Mouse (Mus musculus): Measurements from ENCODE around the gene Gdpd3. TPM values are rescaled to one million over a fixed set of nuclear protein-coding genes. Genes with fewer than 3 reads are reported as not detected.
A peak's percentile ranks its signal among the peaks of the same experiment; 100 is the strongest.

The Gdpd3 gene
- polyA plus RNA-seq, 1 experiment from 2014 or later, result 13.9 TPM

DNA sequence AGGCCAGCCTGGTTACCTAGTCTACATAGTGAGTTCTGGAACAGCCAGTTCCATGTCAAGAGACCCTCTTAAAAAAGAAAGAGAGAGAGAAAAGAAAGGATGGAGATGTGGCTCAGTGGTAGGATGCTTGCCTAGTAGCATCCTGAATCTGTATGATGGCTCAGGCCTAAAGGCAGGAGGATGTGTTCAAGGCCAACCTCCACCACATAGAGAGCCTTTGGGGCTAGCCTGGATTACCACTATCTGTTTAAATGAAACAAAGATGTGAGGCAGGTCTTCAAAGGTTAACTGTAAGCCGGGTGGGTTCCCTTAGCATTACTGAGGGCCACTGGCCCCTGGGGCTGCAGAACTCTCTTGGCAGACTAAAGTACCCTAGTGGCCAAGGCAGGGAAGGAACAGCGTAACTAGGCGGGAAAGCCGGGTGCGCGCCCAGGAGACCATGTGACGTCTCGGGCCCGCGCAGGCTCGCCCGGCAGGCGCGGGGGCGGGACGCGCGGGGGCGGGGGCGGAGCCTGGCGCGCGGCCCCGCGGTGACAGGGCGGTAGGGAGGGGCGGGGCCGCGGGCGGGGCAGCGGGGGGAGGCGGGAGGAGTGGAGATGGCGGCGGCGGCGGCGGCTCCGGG lies 7.0 kb upstream of the Gdpd3 start, which contains the start of gene Mapk3:
TSS of gene Mapk3 (plus strand) at position 552 of the 622 bp plus-strand sequence.
- Histone ChIP-seq H3K9ac (ENCODE audit: low read depth, low read length) (peak within 1 kb of the TSS; percentile 83), H3K27ac (ENCODE audit: low read depth, low read length) (peak within 1 kb of the TSS; percentile 95), H3K4me3 (ENCODE audit: low read depth, low read length) (peak within 1 kb of the TSS; percentile 88), H3K4me2 (replicated peaks; ENCODE audit: low read depth) (peak within 1 kb of the TSS; percentile 88), H3K9me3 (ENCODE audit: control insufficient read depth) (no peaks in the 10 kb centered on the region), H3K4me1 (replicated peaks; ENCODE audit: control insufficient read depth, insufficient read depth, low read length) (peaks cover 19% of the 10 kb centered on the region), H3K27me3 (replicated peaks; ENCODE audit: control insufficient read depth, insufficient read depth, low read length) (no peaks in the 10 kb centered on the region), H3K36me3 (ENCODE audit: control insufficient read depth, insufficient read depth) (peaks cover 23% of the 10 kb centered on the region)
- 1% methylated on average over 15 of the region's 38 CpGs for WGBS
- TF ChIP-seq CTCF (IDR thresholded peaks at IDR 0.05; ENCODE audit: low read depth), result peak; percentile 83
- ATAC-seq, result peak; percentile 66

DNA sequence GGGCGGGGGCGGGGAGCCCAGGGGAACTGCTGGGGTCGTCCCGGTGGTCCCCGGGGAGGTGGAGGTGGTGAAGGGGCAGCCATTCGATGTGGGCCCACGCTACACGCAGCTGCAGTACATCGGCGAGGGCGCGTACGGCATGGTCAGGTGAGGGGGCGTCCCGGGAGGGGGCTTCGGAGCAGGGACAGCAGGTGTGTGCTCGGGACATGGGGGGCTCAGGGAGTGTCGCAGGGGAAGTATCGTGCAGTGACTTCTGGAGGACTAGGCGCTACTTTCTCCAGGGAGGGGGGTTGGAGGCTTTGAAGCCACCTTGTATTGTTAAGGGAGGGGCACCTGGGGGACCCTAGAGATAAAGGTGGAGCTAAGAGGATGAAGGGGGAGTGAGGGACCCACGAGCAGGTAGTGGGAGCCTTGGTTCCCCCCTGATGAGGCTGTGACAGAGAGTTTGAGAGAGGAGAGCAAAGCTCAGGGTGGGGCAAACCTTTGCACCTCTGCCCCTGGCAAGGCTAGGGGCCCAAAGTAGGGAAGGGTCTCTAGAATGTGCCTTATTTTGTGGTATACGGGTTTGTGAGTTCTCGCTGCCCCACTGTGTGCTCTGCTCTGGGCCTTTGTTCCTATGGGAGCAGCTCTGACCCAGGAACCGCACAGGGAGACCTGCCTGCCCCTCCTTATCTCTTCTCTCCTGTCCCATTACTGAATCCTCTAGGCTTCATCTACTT lies 6.3 kb upstream of the Gdpd3 start:
- peak overlapping the region; percentile 83 for H3K9ac ChIP-seq (ENCODE audit: low read depth, low read length)
- no peaks in the 10 kb centered on the region for H3K9me3 ChIP-seq (ENCODE audit: control insufficient read depth)
- under 1% methylated on average over 23 of the region's 24 CpGs for WGBS
- peak overlapping the region; percentile 88 for H3K4me2 ChIP-seq (replicated peaks; ENCODE audit: low read depth)
- no peak for TF ChIP-seq CTCF (IDR thresholded peaks at IDR 0.05; ENCODE audit: low read depth)
- peak overlapping the region; percentile 88 for H3K4me3 ChIP-seq (ENCODE audit: low read depth, low read length)
- peak; percentile 13; the same call in 1 of the 2 replicates for ATAC-seq
- H3K4me1 ChIP-seq (replicated peaks; ENCODE audit: control insufficient read depth, insufficient read depth, low read length), result peaks cover 14% of the 10 kb centered on the region; the same call in 1 of the 2 replicates
- peaks cover 30% of the 10 kb centered on the region for H3K36me3 ChIP-seq (ENCODE audit: control insufficient read depth, insufficient read depth)
- peak overlapping the region; percentile 95 for H3K27ac ChIP-seq (ENCODE audit: low read depth, low read length)
- no peaks in the 10 kb centered on the region for H3K27me3 ChIP-seq (replicated peaks; ENCODE audit: control insufficient read depth, insufficient read depth, low read length)

DNA sequence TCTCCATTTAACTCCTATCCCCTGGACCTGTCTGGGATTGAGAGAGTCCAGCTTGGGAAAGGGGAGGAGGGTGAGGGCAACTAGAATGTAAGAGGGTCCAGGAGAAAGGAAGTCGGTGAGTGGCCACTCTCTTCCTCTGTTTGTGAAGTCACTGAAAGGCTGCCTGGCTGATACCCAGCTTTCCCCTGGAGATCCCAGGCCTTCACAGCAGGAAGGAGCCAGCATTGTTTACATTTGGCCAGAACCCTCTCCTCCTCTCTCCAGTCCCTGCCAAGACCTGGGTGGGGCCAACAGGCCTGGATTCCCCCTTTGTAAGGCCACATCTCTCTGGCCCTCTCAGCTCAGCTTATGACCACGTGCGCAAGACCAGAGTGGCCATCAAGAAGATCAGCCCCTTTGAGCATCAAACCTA lies 5.7 kb upstream of the Gdpd3 start:
- Histone ChIP-seq H3K27ac (ENCODE audit: low read depth, low read length) (peak overlapping the region; percentile 95), H3K4me2 (replicated peaks; ENCODE audit: low read depth) (peak overlapping the region; percentile 88), H3K27me3 (replicated peaks; ENCODE audit: control insufficient read depth, insufficient read depth, low read length) (no peaks in the 10 kb centered on the region), H3K4me1 (replicated peaks; ENCODE audit: control insufficient read depth, insufficient read depth, low read length) (peaks cover 14% of the 10 kb centered on the region; the same call in 1 of the 2 replicates), H3K4me3 (ENCODE audit: low read depth, low read length) (peak overlapping the region; percentile 88), H3K36me3 (ENCODE audit: control insufficient read depth, insufficient read depth) (peaks cover 36% of the 10 kb centered on the region), H3K9me3 (ENCODE audit: control insufficient read depth) (no peaks in the 10 kb centered on the region), H3K9ac (ENCODE audit: low read depth, low read length) (peak overlapping the region; percentile 83)
- peak; percentile 36 for ATAC-seq
- no peak for TF ChIP-seq CTCF (IDR thresholded peaks at IDR 0.05; ENCODE audit: low read depth)
- WGBS, result 15% methylated on average over 3 of the region's 3 CpGs

DNA sequence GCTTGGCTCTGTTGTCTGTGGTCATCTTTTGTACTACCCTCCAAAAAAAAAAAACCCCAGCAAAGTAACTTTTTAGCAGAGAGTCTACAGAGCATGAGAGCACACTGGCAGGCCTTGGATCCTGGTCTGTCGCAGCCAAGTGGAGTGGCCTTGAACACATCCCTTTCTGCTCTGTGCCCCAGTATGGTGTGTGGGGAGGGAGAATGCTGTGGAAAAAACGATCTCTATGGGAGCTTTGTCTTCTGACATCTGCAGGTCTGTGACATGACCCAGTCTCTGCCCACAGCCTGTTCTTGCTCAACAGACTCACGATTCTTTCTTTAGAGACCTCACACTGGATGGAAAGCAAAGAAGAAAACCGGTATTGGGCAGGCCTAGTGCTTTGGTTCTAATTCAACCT lies 5.2 kb upstream of the Gdpd3 start:
- TF ChIP-seq CTCF (IDR thresholded peaks at IDR 0.05; ENCODE audit: low read depth), result no peak
- H3K36me3 ChIP-seq (ENCODE audit: control insufficient read depth, insufficient read depth), result peaks cover 41% of the 10 kb centered on the region
- H3K27me3 ChIP-seq (replicated peaks; ENCODE audit: control insufficient read depth, insufficient read depth, low read length), result no peaks in the 10 kb centered on the region
- H3K9me3 ChIP-seq (ENCODE audit: control insufficient read depth), result no peaks in the 10 kb centered on the region
- H3K4me3 ChIP-seq (ENCODE audit: low read depth, low read length), result peak overlapping the region; percentile 88
- H3K9ac ChIP-seq (ENCODE audit: low read depth, low read length), result no peak overlapping the region
- peak overlapping the region; percentile 88 for H3K4me2 ChIP-seq (replicated peaks; ENCODE audit: low read depth)
- ATAC-seq, result no peak
- peaks cover 14% of the 10 kb centered on the region; the same call in 1 of the 2 replicates for H3K4me1 ChIP-seq (replicated peaks; ENCODE audit: control insufficient read depth, insufficient read depth, low read length)
- H3K27ac ChIP-seq (ENCODE audit: low read depth, low read length), result peak overlapping the region; percentile 95
- 25% methylated on average over 4 of the region's 4 CpGs for WGBS

DNA sequence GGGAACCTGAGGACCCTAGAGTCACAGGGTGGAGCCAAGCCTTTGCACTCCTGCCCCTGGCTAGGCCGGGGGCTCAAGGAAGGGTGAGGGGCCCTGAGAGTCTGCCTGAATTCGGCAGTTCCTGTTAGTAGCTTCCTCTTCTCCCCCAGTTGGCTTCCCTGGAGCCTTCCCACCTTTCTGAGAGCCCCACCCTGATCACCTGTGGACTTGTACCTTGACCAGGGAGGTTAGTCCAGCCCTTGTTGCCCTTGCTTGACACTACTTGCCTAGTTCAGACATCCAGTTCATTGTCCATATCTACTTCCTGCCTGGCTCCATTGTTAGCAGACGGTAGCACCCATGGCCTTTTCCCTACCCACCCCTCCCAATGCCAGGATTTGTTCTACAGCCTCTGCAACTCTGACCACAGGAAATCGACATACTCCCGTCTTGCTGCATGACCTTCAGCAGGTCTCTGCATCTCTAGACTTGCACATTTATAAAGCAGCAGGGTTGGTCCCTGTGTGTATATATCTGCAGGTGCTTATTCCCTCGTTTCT lies 4.5 kb upstream of the Gdpd3 start:
- TF ChIP-seq CTCF (IDR thresholded peaks at IDR 0.05; ENCODE audit: low read depth), result no peak
- Histone ChIP-seq H3K27ac (ENCODE audit: low read depth, low read length) (peak overlapping the region; percentile 95), H3K4me1 (replicated peaks; ENCODE audit: control insufficient read depth, insufficient read depth, low read length) (peaks cover 14% of the 10 kb centered on the region; the same call in 1 of the 2 replicates), H3K27me3 (replicated peaks; ENCODE audit: control insufficient read depth, insufficient read depth, low read length) (no peaks in the 10 kb centered on the region), H3K4me2 (replicated peaks; ENCODE audit: low read depth) (peak overlapping the region; percentile 88), H3K4me3 (ENCODE audit: low read depth, low read length) (no peak overlapping the region), H3K36me3 (ENCODE audit: control insufficient read depth, insufficient read depth) (peaks cover 48% of the 10 kb centered on the region), H3K9ac (ENCODE audit: low read depth, low read length) (no peak overlapping the region), H3K9me3 (ENCODE audit: control insufficient read depth) (no peaks in the 10 kb centered on the region)
- ATAC-seq, result peak; percentile 63
- WGBS, result 18% methylated on average over 6 of the region's 6 CpGs

DNA sequence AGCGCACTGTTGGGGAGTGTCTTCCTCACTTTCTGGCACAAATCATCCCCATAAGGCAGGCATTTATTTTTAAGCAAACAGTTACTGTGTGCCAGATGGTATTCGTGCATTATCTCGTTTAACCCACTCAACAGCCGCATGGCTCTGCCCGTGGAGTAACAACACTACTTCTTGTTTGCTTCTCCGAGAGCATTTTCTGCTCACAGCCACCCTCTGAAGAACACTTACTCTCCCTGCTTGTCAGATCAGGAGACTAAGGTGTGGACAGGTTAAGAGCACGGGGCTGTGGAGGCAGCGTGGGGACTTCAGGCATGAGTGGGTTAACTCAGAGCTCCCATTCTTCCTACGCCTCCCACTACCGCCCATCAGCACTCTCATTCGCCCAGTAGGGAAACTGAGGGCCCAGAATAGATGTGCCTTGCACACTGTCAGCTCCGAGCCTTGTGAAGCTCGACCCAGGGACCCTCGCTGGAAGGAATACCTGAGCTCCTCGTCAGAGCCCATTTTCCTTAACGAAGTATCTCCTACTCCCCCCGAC lies 3.6 kb upstream of the Gdpd3 start:
- Histone ChIP-seq H3K9me3 (ENCODE audit: control insufficient read depth) (no peaks in the 10 kb centered on the region), H3K36me3 (ENCODE audit: control insufficient read depth, insufficient read depth) (peaks cover 57% of the 10 kb centered on the region), H3K27me3 (replicated peaks; ENCODE audit: control insufficient read depth, insufficient read depth, low read length) (no peaks in the 10 kb centered on the region), H3K27ac (ENCODE audit: low read depth, low read length) (0 out of 2 replicates have a peak overlapping the region, but pooled peaks have one; percentile 3), H3K4me3 (ENCODE audit: low read depth, low read length) (no peak overlapping the region), H3K4me1 (replicated peaks; ENCODE audit: control insufficient read depth, insufficient read depth, low read length) (peaks cover 14% of the 10 kb centered on the region; the same call in 1 of the 2 replicates), H3K4me2 (replicated peaks; ENCODE audit: low read depth) (peak overlapping the region; percentile 13; the same call in 1 of the 2 replicates), H3K9ac (ENCODE audit: low read depth, low read length) (no peak overlapping the region)
- no peak for ATAC-seq
- 61% methylated on average over 17 of the region's 17 CpGs for WGBS
- no peak for TF ChIP-seq CTCF (IDR thresholded peaks at IDR 0.05; ENCODE audit: low read depth)
